Mouse (Mus musculus): ENCODE measurements around the gene Chac1. TPM values are rescaled to one million over a fixed set of nuclear protein-coding genes. Genes with fewer than 3 reads are reported as not detected.

The Chac1 gene
- polyA plus RNA-seq, 1 experiment from 2014 or later = 0.20 TPM

GRCm38 (mm10) chr2:119318043-119318710 lies 32.9 kb upstream of the Chac1 start:
- Histone ChIP-seq H3K27me3 (ENCODE audit: control insufficient read depth, insufficient read depth, low read length) (peaks cover 24% of the 10 kb centered on the region), H3K27ac (ENCODE audit: low read length) (peak overlapping the region; percentile 13; the same call in 1 of the 2 replicates), H3K9ac (replicated peaks; ENCODE audit: low read depth, low read length) (no peak overlapping the region), H3K4me2 (replicated peaks; ENCODE audit: low read depth, low read length) (no peak overlapping the region), H3K4me1 (ENCODE audit: control insufficient read depth, insufficient read depth, low read length) (peaks cover 17% of the 10 kb centered on the region), H3K9me3 (ENCODE audit: control insufficient read depth, low read depth, low read length) (no peaks in the 10 kb centered on the region), H3K4me3 (ENCODE audit: low read depth, low read length) (no peak overlapping the region), H3K36me3 (ENCODE audit: control insufficient read depth, insufficient read depth, low read length) (no peaks in the 10 kb centered on the region)
- 48% methylated on average over 3 of the region's 3 CpGs for WGBS
- ATAC-seq (ENCODE audit: insufficient number of reproducible peaks, insufficient read depth, low FRiP score, low read depth) = peak; percentile 29; the same call in 1 of the 2 replicates

DNA sequence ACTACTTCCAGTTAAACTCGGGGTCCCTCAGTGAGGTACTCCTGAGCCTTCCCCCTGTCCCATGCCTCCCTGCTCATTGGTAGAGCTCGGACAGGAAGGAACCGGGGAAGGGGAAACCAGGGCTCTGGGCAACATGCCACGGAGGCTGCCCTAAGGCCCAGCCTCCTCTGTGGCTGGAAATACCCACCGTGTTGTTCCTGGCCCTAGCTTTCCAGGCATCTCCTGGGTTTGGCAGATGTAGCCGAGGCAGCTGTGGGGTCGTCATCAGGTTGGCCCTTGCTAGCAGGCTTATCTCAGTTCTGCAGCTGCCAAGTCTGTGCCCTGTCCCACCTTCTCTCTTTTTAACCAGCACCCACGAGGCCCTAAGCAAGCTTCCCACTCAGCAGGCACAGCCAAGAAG lies 30.5 kb upstream of the Chac1 start:
- H3K27me3 ChIP-seq (ENCODE audit: control insufficient read depth, insufficient read depth, low read length) = peaks cover 42% of the 10 kb centered on the region
- WGBS = 69% methylated on average over 8 of the region's 8 CpGs
- no peak for ATAC-seq (ENCODE audit: insufficient number of reproducible peaks, insufficient read depth, low FRiP score, low read depth)

DNA sequence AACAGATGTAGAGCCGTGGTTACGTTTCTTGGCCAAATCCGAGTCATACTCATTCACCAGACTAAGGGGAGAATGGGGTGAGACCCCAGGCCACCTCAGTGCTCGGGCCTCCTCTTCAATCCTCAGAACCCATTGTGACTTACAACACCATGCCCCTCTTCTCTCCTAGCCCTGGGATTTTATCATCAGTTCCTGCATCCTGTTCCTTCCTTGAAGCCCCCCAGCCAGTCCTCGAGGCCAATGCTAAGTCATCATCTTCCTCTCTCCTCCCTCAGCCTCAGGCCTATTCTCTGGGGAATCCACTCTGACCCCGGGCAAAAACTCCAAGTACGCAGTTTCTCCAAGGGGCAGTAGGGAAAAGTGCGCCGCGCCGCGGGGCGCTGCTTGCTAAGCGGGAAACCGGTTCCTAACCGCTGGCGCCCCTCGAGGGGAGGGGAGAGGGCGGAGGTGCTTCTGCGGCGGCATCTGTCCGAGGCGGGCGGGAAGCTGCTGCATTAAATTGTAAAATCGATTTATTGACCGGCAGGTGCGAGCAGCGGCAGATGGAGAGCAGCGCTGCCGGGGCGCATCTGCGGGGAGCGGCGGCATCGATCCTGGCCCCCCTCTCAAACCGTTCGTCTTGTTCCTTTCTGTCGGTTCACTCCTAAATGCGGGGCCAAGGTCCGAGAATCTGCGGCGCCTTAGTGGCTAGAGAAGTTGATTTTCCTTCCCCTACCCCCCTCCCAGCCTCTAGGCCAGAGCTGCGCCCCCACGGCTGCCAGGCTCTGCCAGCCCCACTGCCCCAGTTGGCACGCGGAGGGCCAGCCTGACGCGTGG lies 29.1 kb upstream of the Chac1 start:
- H3K27ac ChIP-seq (ENCODE audit: low read length) = peak overlapping the region; percentile 15; the same call in 1 of the 2 replicates
- H3K4me3 ChIP-seq (ENCODE audit: low read depth, low read length) = peak overlapping the region; percentile 28
- H3K9ac ChIP-seq (replicated peaks; ENCODE audit: low read depth, low read length) = no peak overlapping the region; the same call in 1 of the 2 replicates
- H3K9me3 ChIP-seq (ENCODE audit: control insufficient read depth, low read depth, low read length) = no peaks in the 10 kb centered on the region
- peaks cover 46% of the 10 kb centered on the region for H3K27me3 ChIP-seq (ENCODE audit: control insufficient read depth, insufficient read depth, low read length)
- 4% methylated on average over 48 of the region's 48 CpGs for WGBS
- no peaks in the 10 kb centered on the region for H3K36me3 ChIP-seq (ENCODE audit: control insufficient read depth, insufficient read depth, low read length)
- H3K4me1 ChIP-seq (ENCODE audit: control insufficient read depth, insufficient read depth, low read length) = peaks cover 40% of the 10 kb centered on the region
- peak overlapping the region; percentile 61 for H3K4me2 ChIP-seq (replicated peaks; ENCODE audit: low read depth, low read length)
- no peak for ATAC-seq (ENCODE audit: insufficient number of reproducible peaks, insufficient read depth, low FRiP score, low read depth)

More for the DNA sequence above, 30.5 kb upstream of the Chac1 start:
- Histone ChIP-seq H3K36me3 (ENCODE audit: control insufficient read depth, insufficient read depth, low read length) (no peaks in the 10 kb centered on the region), H3K4me3 (ENCODE audit: low read depth, low read length) (no peak overlapping the region), H3K27ac (ENCODE audit: low read length) (no peak overlapping the region), H3K9me3 (ENCODE audit: control insufficient read depth, low read depth, low read length) (no peaks in the 10 kb centered on the region), H3K4me2 (replicated peaks; ENCODE audit: low read depth, low read length) (no peak overlapping the region), H3K9ac (replicated peaks; ENCODE audit: low read depth, low read length) (no peak overlapping the region), H3K4me1 (ENCODE audit: control insufficient read depth, insufficient read depth, low read length) (peaks cover 27% of the 10 kb centered on the region)

- H3K9ac ChIP-seq (replicated peaks; ENCODE audit: low read depth, low read length) = no peak overlapping the region
- H3K4me3 ChIP-seq (ENCODE audit: low read depth, low read length) = peak overlapping the region; percentile 28
- ATAC-seq (ENCODE audit: insufficient number of reproducible peaks, insufficient read depth, low FRiP score, low read depth) = 0 out of 2 replicates have a peak, but pooled peaks have one; percentile 16
- peaks cover 40% of the 10 kb centered on the region for H3K4me1 ChIP-seq (ENCODE audit: control insufficient read depth, insufficient read depth, low read length)
- H3K27ac ChIP-seq (ENCODE audit: low read length) = peak overlapping the region; percentile 15; the same call in 1 of the 2 replicates
- no peaks in the 10 kb centered on the region for H3K9me3 ChIP-seq (ENCODE audit: control insufficient read depth, low read depth, low read length)
- H3K4me2 ChIP-seq (replicated peaks; ENCODE audit: low read depth, low read length) = peak overlapping the region; percentile 61
- 11% methylated on average over 39 of the region's 39 CpGs for WGBS
- H3K27me3 ChIP-seq (ENCODE audit: control insufficient read depth, insufficient read depth, low read length) = peaks cover 46% of the 10 kb centered on the region
- no peaks in the 10 kb centered on the region for H3K36me3 ChIP-seq (ENCODE audit: control insufficient read depth, insufficient read depth, low read length)
Observed at GRCm38 (mm10) chr2:119322587-119323300, 28.3 kb upstream of the Chac1 start.

GRCm38 (mm10) chr2:119323866-119324575 lies 27.0 kb upstream of the Chac1 start:
- Histone ChIP-seq H3K27me3 (ENCODE audit: control insufficient read depth, insufficient read depth, low read length) (peaks cover 49% of the 10 kb centered on the region), H3K4me1 (ENCODE audit: control insufficient read depth, insufficient read depth, low read length) (peaks cover 40% of the 10 kb centered on the region), H3K9ac (replicated peaks; ENCODE audit: low read depth, low read length) (no peak overlapping the region), H3K4me2 (replicated peaks; ENCODE audit: low read depth, low read length) (peak overlapping the region; percentile 92), H3K36me3 (ENCODE audit: control insufficient read depth, insufficient read depth, low read length) (no peaks in the 10 kb centered on the region), H3K4me3 (ENCODE audit: low read depth, low read length) (peak overlapping the region; percentile 51), H3K9me3 (ENCODE audit: control insufficient read depth, low read depth, low read length) (no peaks in the 10 kb centered on the region), H3K27ac (ENCODE audit: low read length) (no peak overlapping the region)
- WGBS = 6% methylated on average over 32 of the region's 32 CpGs
- ATAC-seq (ENCODE audit: insufficient number of reproducible peaks, insufficient read depth, low FRiP score, low read depth) = no peak

- Histone ChIP-seq H3K27me3 (ENCODE audit: control insufficient read depth, insufficient read depth, low read length) (peaks cover 49% of the 10 kb centered on the region), H3K36me3 (ENCODE audit: control insufficient read depth, insufficient read depth, low read length) (no peaks in the 10 kb centered on the region), H3K27ac (ENCODE audit: low read length) (peak overlapping the region; percentile 39; the same call in 1 of the 2 replicates), H3K4me3 (ENCODE audit: low read depth, low read length) (peak overlapping the region; percentile 51), H3K9ac (replicated peaks; ENCODE audit: low read depth, low read length) (no peak overlapping the region), H3K4me2 (replicated peaks; ENCODE audit: low read depth, low read length) (peak overlapping the region; percentile 92), H3K9me3 (ENCODE audit: control insufficient read depth, low read depth, low read length) (no peaks in the 10 kb centered on the region), H3K4me1 (ENCODE audit: control insufficient read depth, insufficient read depth, low read length) (peaks cover 40% of the 10 kb centered on the region)
- ATAC-seq (ENCODE audit: insufficient number of reproducible peaks, insufficient read depth, low FRiP score, low read depth) = peak; percentile 46; the same call in 1 of the 2 replicates
- under 1% methylated on average over 32 of the region's 32 CpGs for WGBS
Observed at GRCm38 (mm10) chr2:119324576-119325318, 26.3 kb upstream of the Chac1 start.

DNA sequence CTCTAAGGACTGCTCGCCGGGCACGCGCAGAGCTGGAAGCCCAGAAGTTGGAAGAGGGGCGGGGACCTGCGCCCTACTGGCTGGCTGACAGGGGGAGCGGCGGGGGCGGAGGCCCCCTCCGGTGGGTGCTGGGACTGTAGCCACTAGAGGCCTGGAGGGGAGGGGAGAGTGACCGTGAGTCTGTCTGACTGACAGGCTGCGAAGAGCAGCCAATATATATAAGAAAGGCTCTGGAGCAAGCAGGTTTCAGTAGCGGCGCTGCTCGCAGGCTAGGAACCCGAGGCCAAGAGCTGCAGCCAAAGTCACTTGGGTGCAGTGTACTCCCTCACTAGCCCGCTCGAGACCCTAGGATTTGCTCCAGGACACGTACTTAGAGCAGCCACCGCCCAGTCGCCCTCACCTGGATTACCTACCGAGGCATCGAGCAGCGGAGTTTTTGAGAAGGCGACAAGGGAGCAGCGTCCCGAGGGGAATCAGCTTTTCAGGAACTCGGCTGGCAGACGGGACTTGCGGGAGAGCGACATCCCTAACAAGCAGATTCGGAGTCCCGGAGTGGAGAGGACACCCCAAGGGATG lies 25.4 kb upstream of the Chac1 start, which contains the start of gene Dll4:
TSS of gene Dll4 (plus strand) at position 217 of the 576 bp plus-strand sequence.
- H3K9me3 ChIP-seq (ENCODE audit: control insufficient read depth, low read depth, low read length) = no peaks in the 10 kb centered on the region
- H3K9ac ChIP-seq (replicated peaks; ENCODE audit: low read depth, low read length) = peak within 1 kb of the TSS; percentile 14; the same call in 1 of the 2 replicates
- peaks cover 40% of the 10 kb centered on the region for H3K4me1 ChIP-seq (ENCODE audit: control insufficient read depth, insufficient read depth, low read length)
- peak within 1 kb of the TSS; percentile 39; the same call in 1 of the 2 replicates for H3K27ac ChIP-seq (ENCODE audit: low read length)
- ATAC-seq (ENCODE audit: insufficient number of reproducible peaks, insufficient read depth, low FRiP score, low read depth) = peak; percentile 64; the same call in 1 of the 2 replicates
- no peaks in the 10 kb centered on the region for H3K36me3 ChIP-seq (ENCODE audit: control insufficient read depth, insufficient read depth, low read length)
- H3K4me2 ChIP-seq (replicated peaks; ENCODE audit: low read depth, low read length) = peak within 1 kb of the TSS; percentile 92
- H3K27me3 ChIP-seq (ENCODE audit: control insufficient read depth, insufficient read depth, low read length) = peaks cover 49% of the 10 kb centered on the region
- WGBS = under 1% methylated on average over 33 of the region's 33 CpGs
- H3K4me3 ChIP-seq (ENCODE audit: low read depth, low read length) = peak within 1 kb of the TSS; percentile 51

Measured in stomach, embryonic 14.5 days (tissue).